Mouse (Mus musculus): ENCODE measurements at regions not wholly inside any gene's neighbourhood (a gene's known extent, or its start where the extent isn't known, plus 50 kb on each side); places are given as distances from the start of the nearest gene placed in this dataset.

DNA sequence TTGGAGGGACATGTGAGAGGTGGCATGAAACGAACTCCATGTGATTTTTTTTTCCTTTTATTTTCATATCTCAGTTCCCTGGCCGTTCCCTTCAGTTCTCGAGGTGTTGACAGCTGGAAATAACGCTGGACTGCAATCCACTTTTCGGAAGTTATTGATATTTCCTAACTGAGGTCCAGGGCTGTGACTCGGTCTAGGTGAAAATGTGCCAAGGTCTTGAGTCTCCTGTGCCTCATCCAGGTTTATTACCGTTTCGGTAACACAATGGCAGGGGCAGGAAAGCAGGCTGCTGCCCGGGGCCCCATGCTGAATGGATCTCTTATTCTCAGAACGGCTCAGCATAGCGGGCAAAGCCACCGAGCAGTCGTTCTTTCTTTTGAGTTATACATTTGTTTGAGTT, 844.7 kb upstream of the Car8 start:
- no peak for DNase-seq

DNA sequence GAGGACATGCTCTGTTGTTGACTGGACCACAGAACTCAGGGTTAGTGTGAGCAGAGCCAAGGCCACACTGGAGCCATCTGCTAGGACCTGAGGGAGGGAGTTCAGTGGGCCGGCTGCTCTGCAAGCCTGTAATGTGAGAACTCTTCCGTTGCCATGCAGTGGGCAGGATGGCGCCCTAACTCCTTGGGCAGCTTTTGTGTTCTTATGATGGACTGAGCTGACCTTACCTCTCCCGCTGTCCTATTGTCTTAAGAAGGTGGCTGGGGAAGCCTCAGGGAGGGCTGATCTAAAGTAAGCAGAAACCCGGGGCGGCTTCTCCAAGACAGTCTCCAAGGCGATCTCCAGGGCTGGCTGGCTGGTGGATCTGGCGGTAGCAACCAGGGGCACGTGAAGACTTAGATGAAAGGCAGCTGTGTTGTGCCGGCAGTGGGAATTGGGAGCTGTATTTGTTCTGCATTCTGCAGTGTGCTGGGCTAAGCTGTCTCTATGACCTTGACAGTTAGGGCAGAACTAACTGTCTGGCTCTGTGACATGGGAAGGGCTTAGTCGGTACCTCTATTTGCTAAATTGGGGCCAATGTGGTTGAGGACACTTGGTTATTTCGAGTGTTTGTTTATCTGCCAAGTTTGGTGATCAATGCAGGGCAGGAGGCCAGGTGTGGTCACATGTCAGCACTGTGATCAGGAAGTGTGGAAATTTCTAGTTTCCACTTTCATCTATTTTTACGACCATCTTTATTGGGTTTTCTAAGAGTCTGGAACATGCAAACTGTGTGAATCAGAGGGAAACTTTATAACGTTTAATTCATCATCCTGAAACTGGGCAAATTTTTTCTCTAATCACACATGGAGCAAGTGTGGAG, 843.1 kb upstream of the Car8 start:
- DNase-seq: peak; percentile 31 to 35

DNA sequence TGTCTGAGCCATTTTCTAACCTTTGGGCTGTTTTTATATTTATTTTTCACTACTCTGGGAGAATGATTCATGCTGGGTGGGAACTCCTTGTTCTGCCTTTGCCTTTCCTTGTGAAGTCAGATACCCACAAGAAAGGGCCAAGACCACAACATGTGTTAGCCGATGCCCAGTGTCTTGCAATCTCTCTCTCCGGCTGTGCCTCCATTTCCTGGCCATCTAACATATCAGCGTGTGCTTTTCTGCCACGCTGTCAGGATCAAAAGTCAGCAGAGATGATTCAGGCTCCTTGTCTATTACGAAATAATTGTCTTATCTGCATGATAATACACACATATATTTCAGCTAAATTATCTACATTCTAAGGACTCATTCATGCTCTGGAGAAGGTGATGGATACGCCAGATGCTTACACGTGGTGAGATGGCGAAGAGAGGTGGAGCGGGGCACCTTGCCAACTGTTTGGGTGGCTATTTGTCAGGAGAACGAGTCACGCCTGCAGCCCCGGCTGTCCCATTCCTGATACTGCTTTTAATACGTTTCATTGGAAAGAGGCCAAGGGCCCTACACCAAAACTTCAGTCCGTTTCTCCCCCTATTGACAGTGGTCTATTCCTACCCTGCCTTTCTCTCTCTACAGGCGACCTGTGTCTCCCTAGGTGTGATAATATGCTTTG, 842.1 kb upstream of the Car8 start:
- peak; percentile 70 to 71 for DNase-seq

GRCm38 (mm10) chr4:9079828-9080245, 841.0 kb upstream of the Car8 start:
- DNase-seq: no peak

DNA sequence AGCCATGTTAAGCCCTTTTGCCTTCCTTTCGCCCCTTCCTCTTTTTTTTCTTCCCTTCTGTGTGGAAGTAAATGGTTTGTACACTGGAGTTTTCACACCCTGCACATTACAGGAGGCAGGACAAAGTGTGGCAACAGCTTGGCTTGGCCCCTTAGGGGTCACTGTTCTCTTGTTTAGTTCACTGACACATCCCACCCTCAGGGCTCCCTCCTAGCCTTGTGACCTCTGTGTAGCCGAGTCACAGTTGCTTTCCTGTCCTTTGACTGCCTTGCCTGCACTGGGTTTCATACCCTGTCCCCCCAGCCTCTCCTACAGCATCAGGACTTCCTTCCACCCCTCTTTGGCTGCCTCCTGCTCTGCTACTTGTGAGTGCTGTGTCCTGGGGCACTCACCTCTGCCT, 835.6 kb upstream of the Car8 start:
- no peak for DNase-seq

- DNase-seq: peak; percentile 39 to 47
Measured at GRCm38 (mm10) chr4:9073736-9074428, 835.0 kb upstream of the Car8 start.

DNA sequence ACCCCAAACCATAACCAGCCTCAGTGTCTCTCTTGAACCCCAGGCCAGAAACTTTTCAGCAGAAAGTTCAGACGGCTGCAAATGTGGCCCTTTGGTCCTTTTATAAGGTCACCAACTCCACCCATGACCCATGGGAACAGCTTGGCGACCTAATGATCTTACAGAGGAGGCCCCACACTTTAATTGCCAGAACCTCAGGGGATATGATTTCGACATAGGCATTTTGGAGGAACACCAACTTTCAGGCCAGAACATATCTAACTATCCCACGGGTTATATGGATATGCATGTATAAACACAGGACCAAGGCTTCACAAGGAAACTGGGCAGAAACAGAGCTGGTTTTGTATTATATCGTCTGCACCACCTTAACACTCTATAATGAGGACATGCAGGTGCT, 833.5 kb upstream of the Car8 start:
- peak in 1 of 2 experiments; percentile 13 for DNase-seq

DNA sequence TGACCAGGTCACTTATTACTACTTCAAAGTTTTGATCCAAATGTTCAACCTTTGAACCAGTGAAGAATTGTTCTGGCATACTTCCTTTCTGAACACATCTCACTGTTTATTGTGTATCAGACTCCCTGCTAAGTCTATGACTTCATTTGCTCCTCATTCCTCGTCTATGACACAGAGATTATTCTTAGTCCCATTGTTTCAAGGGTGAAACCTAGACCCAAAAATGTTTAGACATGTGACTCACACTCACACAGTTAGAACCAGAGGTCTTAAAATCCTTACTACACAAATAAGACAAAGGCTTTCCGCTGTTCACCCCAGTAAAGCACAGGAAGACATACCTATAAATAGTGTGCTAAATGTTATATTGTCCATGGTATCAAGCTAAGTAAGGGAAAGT, 829.0 kb upstream of the Car8 start:
- no peak for DNase-seq

DNA sequence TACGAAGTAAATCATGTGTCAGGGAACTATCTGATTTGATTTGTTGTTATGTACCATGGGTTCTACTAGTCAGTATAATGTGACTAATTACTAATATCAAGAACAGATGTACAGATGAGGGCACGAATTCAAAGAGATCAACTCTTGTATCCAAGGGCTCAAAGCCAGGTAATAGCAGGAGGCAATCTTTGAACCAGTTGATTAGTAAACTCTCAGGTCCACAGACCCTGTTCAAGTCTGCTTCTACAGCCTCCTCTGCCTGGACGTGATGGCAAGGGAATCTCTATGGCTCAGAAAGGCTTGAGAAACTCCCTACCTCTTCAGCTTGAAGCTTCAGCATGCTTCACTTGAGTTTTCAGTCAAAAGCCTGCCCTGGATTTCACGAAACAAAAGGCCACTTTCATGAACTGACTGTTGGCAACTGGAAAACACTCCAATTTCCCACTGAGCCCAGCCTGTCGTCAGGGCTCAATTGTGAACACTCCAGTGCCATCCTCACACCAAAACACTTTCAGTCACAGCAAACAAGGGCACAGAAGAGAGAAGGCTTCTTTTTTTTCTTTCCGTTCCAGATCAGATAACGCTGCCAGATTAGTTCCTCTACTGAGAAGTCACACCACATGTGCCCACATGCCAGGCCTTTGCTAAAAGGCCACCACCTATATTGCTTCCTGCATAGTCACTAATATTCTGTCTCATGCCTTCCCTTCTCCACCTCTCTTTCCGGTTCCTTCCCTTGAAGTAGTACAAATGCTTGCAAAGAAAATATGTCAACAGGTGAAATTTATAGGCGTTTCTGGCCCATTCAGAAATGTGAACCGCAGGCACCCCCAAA, 827.4 kb upstream of the Car8 start:
- DNase-seq: no peak

GRCm38 (mm10) chr4:9061941-9062340, 823.1 kb upstream of the Car8 start:
- DNase-seq: no peak

- DNase-seq: no peak
Measured at GRCm38 (mm10) chr4:9060221-9060620, 821.4 kb upstream of the Car8 start.

DNA sequence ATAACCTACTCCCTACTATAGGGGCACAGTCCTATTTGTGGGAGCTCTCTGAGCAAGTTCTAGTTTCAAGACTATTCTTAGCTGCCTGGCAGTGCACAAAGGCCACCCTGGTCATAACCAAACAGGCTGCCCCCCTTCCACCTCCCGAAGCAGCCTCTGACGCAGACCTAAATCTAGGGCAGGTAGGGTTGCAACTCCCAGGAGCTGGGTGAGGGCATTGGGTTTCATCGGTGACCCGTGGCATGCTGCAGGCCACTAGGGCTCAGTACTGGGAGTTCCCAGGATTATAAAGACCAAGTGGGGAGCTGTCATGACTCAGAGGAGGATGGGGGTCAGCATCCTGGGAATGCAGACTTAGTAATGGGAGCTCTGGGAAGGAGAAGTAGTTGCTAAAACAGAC, 818.8 kb upstream of the Car8 start:
- no peak for DNase-seq

DNA sequence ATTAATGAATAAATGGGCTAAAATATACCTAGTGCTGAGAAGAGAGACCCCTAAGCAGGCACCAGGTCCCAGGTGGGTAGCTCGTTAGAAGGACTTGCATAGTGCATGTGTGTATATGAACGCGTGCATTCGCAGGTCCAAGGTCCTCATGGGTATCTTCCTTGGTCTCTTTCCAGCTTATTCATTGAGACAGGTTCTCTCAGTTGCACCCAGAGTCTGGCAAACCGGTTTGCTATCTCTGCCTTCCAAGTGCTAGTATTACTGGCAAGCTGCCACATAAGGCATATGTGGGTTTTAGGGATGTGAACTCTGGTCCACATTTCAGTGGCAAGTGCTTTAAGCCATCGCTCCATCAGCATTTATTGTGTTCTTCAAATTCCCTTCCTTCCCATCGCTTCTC, 818.3 kb upstream of the Car8 start:
- no peak for DNase-seq

DNA sequence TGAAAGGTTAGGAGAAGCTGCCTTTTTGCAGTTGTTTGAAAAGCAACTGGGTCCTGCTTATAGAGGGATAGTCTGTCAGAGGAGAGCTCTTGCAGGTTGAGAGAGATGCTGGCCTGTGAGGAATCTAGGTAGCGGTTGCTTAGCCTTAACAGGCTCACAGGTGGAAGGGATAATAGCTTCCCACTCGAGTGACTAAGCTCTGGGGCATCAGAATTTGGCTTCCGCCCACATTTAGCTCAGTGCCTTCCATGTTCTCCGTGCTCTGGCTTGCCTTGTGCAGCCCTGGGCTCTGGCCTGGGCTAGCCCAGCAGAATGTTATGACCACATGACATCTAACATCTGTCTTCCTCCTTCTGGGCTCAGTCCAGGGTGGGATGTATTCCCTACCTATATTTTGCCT, 817.0 kb upstream of the Car8 start:
- DNase-seq: no peak

- no peak for DNase-seq
Measured at GRCm38 (mm10) chr4:9055266-9055820, 816.5 kb upstream of the Car8 start.

- DNase-seq: no peak
Measured at GRCm38 (mm10) chr4:9048817-9049216, 810.0 kb upstream of the Car8 start.

DNA sequence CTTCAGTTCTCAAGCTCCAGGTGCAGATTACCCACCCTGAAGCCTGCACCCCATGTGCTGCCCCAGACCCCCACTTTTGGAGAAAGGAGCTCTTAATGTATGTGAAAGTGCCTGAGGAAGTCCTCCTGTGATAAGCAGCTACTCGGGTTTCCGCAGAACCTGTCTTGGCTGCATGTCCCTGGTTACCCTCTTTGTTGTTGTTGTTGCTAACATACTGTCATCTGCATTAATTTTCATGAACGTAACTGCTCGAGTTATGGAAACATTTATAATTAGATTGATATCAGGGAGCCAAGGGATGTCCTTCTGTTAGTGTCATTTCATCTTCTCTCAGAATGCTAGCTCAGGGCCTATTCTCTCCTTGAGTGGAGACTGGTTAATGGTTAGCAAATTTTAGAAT, 808.3 kb upstream of the Car8 start:
- DNase-seq: no peak

GRCm38 (mm10) chr4:9046436-9046835, 807.6 kb upstream of the Car8 start:
- DNase-seq: no peak

- no peak for DNase-seq
Measured at GRCm38 (mm10) chr4:9046030-9046429, 807.2 kb upstream of the Car8 start.

- DNase-seq: no peak
Measured at GRCm38 (mm10) chr4:9036005-9036404, 797.2 kb upstream of the Car8 start.

DNA sequence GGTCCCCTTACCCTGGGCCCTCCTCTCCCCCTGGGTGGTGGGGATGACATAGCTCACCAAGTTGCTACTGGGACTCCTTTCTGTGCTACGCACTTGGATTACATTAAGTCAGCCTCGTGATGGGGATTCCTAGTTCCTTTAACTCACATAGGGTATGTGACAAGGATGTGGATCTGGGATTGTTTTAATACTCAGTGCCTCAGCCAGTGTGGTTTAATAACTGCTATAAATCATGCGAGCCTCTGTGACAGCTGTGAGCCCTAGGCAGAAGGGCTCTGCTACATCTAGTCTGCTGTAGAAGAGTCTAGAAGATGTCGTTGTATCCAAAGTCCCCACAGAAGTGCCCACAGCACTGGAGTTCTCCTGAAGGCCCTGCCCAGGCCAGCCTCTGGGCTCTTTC, 796.5 kb upstream of the Car8 start:
- DNase-seq: no peak

DNA sequence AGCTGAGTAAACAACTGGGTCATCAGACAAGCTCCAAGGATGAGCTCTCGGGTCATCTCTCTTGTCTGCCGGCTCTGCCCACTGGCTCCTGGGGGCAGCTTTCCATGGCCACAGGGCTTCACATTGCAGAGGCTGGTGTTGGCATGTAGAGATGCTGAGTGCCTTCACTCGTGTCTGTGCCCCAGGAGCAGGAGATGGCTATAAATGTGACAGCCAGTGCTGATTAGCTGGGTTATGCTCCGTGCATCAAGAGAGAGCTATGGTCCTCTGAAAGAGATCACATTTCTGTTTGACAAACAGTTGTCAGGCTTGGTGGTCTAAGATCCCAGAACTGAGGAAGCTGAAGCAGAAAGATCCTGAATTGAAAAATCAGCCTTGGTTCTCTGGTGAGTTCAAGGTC, 795.4 kb upstream of the Car8 start:
- DNase-seq: no peak
